Comparison of ENCODE assay signal across 26 mouse cellular contexts in the genomic region with DNA sequence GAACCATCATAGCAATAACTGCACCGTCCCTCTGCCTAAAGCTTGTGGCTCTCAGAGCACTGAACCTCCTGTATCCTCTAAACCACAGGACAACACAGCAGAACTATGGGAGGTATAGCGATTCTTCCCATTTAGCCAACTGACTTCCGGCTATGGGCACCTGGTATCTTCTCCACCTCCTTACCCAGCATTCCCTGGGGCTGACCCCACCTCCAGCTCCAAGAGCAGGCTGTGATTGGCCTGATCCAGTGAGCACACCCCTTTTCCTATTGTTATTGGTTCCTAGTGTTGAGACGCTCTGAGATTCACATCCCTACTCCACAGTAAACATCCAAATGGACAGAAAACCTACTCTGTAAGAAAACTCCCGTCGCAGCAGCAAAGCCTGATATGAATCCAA.
DNase-seq lines count a peak whose midpoint lies in the region; ATAC-seq and TF ChIP-seq lines count a peak whose summit lies in the region.
"Had no signal": no experiment of that assay in that cellular context is flagged by ENCODE, and none has a peak within 500 bp of the region (broad histone marks: within the 10 kb centered on the region; RNA-seq: fewer than 3 reads in every experiment).

No protein-coding gene starts in this region.

- peak overlapping the region; percentile 24; the same call in 1 of the 2 replicates for H3K27ac ChIP-seq in heart, embryonic 10.5 days
- no peak overlapping the region for H3K27ac ChIP-seq in ES-E14 (ENCODE audit: insufficient read depth, low read depth, low read length, poor library complexity, severe bottlenecking)
- peak overlapping the region; percentile 43; the same call in 1 of the 2 replicates for H3K27ac ChIP-seq in limb, embryonic 10.5 days
- H3K27ac ChIP-seq in forebrain, embryonic 16.5 days (ENCODE audit: low read length) = no peak overlapping the region
- H3K27ac ChIP-seq: embryonic facial prominence, embryonic 13.5 days; forebrain, embryonic 12.5 days; forebrain, embryonic 15.5 days; heart, embryonic 13.5 days; hindbrain, embryonic 12.5 days; hindbrain, embryonic 15.5 days had no signal

- no peak for DNase-seq in heart, embryonic 10.5 days (ENCODE audit: low spot score)
- DNase-seq in heart, postnatal 4 days = no peak
- DNase-seq in ES-E14 (ENCODE audit: low read depth, low spot score) = peak; percentile 11
- no peak for DNase-seq in limb, embryonic 10.5 days (ENCODE audit: low spot score)
- DNase-seq in lung, adult 18-20 months = no peak
- DNase-seq: adrenal gland, adult 2 months; adrenal gland, postnatal 14 days; B cell, adult 2 months; cerebellum, adult 11 months; cerebellum, adult 2 months; cerebellum, postnatal 10 days; cerebellum, postnatal 36 days; embryo, embryonic 11 days; gastrocnemius, postnatal 10 days; heart, postnatal 14 days had no signal

- H3K4me3 ChIP-seq in heart, embryonic 10.5 days = no peak overlapping the region
- no peak overlapping the region for H3K4me3 ChIP-seq in ES-E14 (ENCODE audit: insufficient read depth in 1 of 2, low read depth in 1 of 2, low read length in 2 of 2, poor library complexity in 1 of 2, severe bottlenecking in 1 of 2)
- no peak overlapping the region for H3K4me3 ChIP-seq in limb, embryonic 10.5 days
- H3K4me3 ChIP-seq in forebrain, embryonic 16.5 days (replicated peaks; ENCODE audit: low read length) = no peak overlapping the region
- H3K4me3 ChIP-seq: embryonic facial prominence, embryonic 10.5 days; embryonic facial prominence, embryonic 13.5 days; erythroblast, embryonic 14.5 days; forebrain, embryonic 12.5 days; forebrain, embryonic 15.5 days; heart, embryonic 13.5 days; hindbrain, embryonic 12.5 days; hindbrain, embryonic 15.5 days had no signal

- no peak overlapping the region for H3K4me2 ChIP-seq in forebrain, embryonic 16.5 days (ENCODE audit: low read length)
- H3K4me2 ChIP-seq: embryonic facial prominence, embryonic 13.5 days; forebrain, embryonic 12.5 days; forebrain, embryonic 15.5 days; heart, embryonic 13.5 days; hindbrain, embryonic 12.5 days; hindbrain, embryonic 15.5 days had no signal

- peaks cover 35% of the 10 kb centered on the region for H3K4me1 ChIP-seq in heart, embryonic 10.5 days
- peaks cover 1 to 4% of the 10 kb centered on the region in 2 experiments; a peak in 2 of 4 replicates for H3K4me1 ChIP-seq in ES-E14 (ENCODE audit: control insufficient read depth in 2 of 2, insufficient read depth in 2 of 2, low read length in 2 of 2, poor library complexity in 1 of 2)
- peaks cover 54% of the 10 kb centered on the region for H3K4me1 ChIP-seq in limb, embryonic 10.5 days
- peaks cover 4% of the 10 kb centered on the region; the same call in 1 of the 2 replicates for H3K4me1 ChIP-seq in forebrain, embryonic 16.5 days (replicated peaks; ENCODE audit: control insufficient read depth, insufficient read depth, low read length)

- WGBS in heart, embryonic 10.5 days = 87% methylated on average over 6 of the region's 6 CpGs
- WGBS in limb, embryonic 10.5 days = 91% methylated on average over 6 of the region's 6 CpGs
- 87% methylated on average over 6 of the region's 6 CpGs for WGBS in forebrain, embryonic 16.5 days

- no peaks in the 10 kb centered on the region for H3K36me3 ChIP-seq in heart, embryonic 10.5 days
- no peaks in the 10 kb centered on the region for H3K36me3 ChIP-seq in ES-E14 (ENCODE audit: control insufficient read depth, insufficient read depth, low read length, poor library complexity, severe bottlenecking)
- H3K36me3 ChIP-seq in limb, embryonic 10.5 days = no peaks in the 10 kb centered on the region
- H3K36me3 ChIP-seq in forebrain, embryonic 16.5 days (ENCODE audit: control insufficient read depth, insufficient read depth) = no peaks in the 10 kb centered on the region
- H3K36me3 ChIP-seq: embryonic facial prominence, embryonic 10.5 days; embryonic facial prominence, embryonic 13.5 days; forebrain, embryonic 12.5 days; forebrain, embryonic 15.5 days; heart, embryonic 13.5 days; hindbrain, embryonic 12.5 days; hindbrain, embryonic 15.5 days had no signal

- no peak overlapping the region for H3K9ac ChIP-seq in ES-E14 (ENCODE audit: insufficient read depth, low read depth, low read length, poor library complexity, severe bottlenecking)
- H3K9ac ChIP-seq in forebrain, embryonic 16.5 days (replicated peaks; ENCODE audit: low read depth, low read length) = no peak overlapping the region
- H3K9ac ChIP-seq: embryonic facial prominence, embryonic 13.5 days; forebrain, embryonic 12.5 days; forebrain, embryonic 15.5 days; heart, embryonic 13.5 days; hindbrain, embryonic 12.5 days; hindbrain, embryonic 15.5 days had no signal

- ATAC-seq in forebrain, embryonic 16.5 days = no peak
- ATAC-seq: forebrain, embryonic 15.5 days; intestine, postnatal 0 days had no signal

- in situ Hi-C loops in ES-E14 (cut with MboI; ENCODE audit: low sequenced_read_pairs in 2 of 2, unreplicated experiment in 2 of 2) = no loop called here

- no peaks in the 10 kb centered on the region for H3K27me3 ChIP-seq in heart, embryonic 10.5 days (ENCODE audit: insufficient read depth, poor library complexity, severe bottlenecking)
- H3K27me3 ChIP-seq in limb, embryonic 10.5 days (ENCODE audit: low read depth, poor library complexity, severe bottlenecking) = no peaks in the 10 kb centered on the region
- no peaks in the 10 kb centered on the region; the same call in none of the 2 replicates for H3K27me3 ChIP-seq in forebrain, embryonic 16.5 days (replicated peaks; ENCODE audit: control insufficient read depth, insufficient read depth, low read length)
- H3K27me3 ChIP-seq: CH12.LX; embryonic facial prominence, embryonic 13.5 days; forebrain, embryonic 12.5 days; forebrain, embryonic 15.5 days; heart, embryonic 13.5 days; hindbrain, embryonic 15.5 days had no signal

- no peaks in the 10 kb centered on the region for H3K9me3 ChIP-seq in heart, embryonic 10.5 days
- H3K9me3 ChIP-seq in ES-E14 (ENCODE audit: control insufficient read depth, insufficient read depth, low read depth, low read length) = no peaks in the 10 kb centered on the region
- H3K9me3 ChIP-seq in limb, embryonic 10.5 days (replicated peaks) = no peaks in the 10 kb centered on the region
- H3K9me3 ChIP-seq in forebrain, embryonic 16.5 days (ENCODE audit: control insufficient read depth, low read length) = no peaks in the 10 kb centered on the region
- H3K9me3 ChIP-seq: embryonic facial prominence, embryonic 10.5 days; embryonic facial prominence, embryonic 13.5 days; forebrain, embryonic 12.5 days; forebrain, embryonic 15.5 days; heart, embryonic 13.5 days; hindbrain, embryonic 12.5 days; hindbrain, embryonic 15.5 days had no signal

TF ChIP-seq in ES-E14, 5 proteins besides CTCF, POLR2A, EP300 and RAD21:
- TF ChIP-seq ZC3H11A (IDR thresholded peaks at IDR 0.05; ENCODE audit: borderline replicate concordance, low read depth, low read length) (no peak), HCFC1 (IDR thresholded peaks at IDR 0.05; ENCODE audit: borderline replicate concordance, insufficient read depth, low read length) (no peak), MAFK (IDR thresholded peaks at IDR 0.05; ENCODE audit: insufficient read depth, low read depth, low read length) (no peak), ZNF384 (IDR thresholded peaks at IDR 0.05; ENCODE audit: low read depth, low read length) (no peak), CHD2 (IDR thresholded peaks at IDR 0.05; ENCODE audit: low read depth, low read length) (no peak)
TF ChIP-seq in ES-E14: peak in this region for 0.

Comparison
In these comparisons a context has a peak if more than half of its experiments do, and no peak if none do; other contexts are left out.
1. H3K27ac ChIP-seq: peak in heart, embryonic 10.5 days (single experiment) and limb, embryonic 10.5 days (single experiment); none in ES-E14 (single experiment) and forebrain, embryonic 16.5 days (single experiment).